Mouse (Mus musculus): ENCODE measurements at regions not wholly inside any gene's neighbourhood (a gene's known extent, or its start where the extent isn't known, plus 50 kb on each side); places are given as distances from the start of the nearest gene placed in this dataset.

GRCm38 (mm10) chr13:60303561-60303960 lies 126.4 kb upstream of the Gas1 start:
- no peak for DNase-seq

DNA sequence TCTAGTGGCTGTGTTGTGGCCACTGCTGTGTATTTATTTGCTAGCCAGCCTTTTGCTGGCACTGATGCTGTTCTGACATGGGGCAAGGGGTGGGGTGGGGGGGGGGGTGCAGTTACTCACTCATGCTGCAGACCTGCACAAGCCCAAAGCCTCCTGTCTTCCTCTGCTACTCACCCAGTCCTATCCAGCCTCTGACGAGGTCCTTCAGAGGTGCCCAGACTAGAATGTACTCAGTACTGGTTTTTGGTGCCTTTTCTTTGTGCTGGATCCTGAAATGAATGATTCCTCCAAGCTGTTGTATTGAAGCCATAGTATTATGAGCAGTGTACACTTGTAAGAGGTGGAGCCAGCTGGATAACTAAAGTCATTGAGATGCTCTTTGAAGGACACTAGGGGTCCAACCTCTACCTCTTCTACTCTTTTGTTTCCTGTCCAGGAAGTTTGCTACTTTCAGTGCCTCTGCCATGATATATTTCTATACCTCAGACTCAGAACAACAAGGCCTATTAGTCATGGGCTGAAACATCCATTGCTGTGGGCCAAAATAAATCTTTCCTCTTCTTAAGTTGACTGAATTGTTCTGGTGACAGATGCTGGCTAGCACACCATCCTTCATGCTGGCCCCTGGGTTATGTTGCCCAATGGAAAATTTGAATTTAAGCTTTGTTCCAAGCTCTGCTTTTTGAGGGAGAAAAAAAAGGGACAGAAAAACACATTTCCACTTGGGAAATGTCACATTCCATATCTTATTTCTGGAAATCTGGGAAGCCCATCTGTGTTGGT lies 128.1 kb upstream of the Gas1 start:
- DNase-seq: no peak

GRCm38 (mm10) chr13:60308062-60308801 lies 131.1 kb upstream of the Gas1 start:
- DNase-seq: no peak

GRCm38 (mm10) chr13:60309482-60309881 lies 132.3 kb upstream of the Gas1 start:
- DNase-seq: no peak

- no peak for DNase-seq
Measured at GRCm38 (mm10) chr13:60309926-60310325, 132.8 kb upstream of the Gas1 start.

- no peak for DNase-seq
Measured at GRCm38 (mm10) chr13:60312397-60313085, 135.4 kb upstream of the Gas1 start.

DNA sequence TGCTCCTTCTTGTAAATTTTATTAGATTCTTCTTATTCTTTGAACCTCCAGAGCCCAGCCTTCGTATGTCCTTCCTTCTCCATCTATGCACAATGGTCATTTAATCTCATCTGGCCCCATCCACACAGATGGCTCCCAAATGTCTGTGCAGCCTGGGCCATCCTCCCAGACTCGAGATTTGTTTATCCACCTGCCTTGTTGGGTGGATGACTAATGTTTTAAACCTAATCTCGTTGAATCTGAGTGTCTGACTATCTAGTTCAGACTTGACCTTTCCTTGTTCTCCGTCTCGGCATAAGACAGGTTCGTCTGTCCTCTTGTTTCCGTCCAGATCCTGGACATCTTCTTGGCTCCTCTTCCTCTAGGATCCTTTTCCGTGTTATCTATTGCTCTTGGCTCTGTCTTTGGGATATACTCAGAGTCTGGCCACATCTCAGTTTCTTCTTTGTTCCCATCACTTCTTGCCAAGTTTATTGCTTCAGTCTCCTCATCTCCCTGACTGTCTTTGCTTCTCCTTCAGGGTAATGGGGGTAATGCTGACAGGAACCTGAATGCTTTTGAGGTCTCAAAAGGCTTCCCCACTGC lies 141.4 kb upstream of the Gas1 start:
- no peak for DNase-seq

DNA sequence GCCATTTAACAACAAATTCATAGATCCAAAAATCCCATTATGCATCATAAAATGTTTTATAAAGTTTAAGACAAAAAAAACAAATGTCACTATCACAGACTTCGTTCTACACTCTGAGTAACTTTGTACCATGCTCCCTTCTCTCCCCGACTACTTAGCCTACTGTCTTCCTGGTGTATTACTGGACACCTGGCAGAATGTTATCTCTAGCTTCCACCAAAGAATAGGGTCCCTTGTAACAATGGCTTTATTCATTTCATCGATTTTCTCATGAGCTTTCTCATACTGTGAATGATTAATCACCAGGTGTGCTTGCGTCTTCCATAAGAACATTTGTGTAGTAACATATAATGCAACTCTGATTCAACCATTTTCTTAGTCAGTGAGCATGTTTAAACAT lies 142.1 kb upstream of the Gas1 start:
- no peak for DNase-seq

- no peak for DNase-seq
Measured at GRCm38 (mm10) chr13:60319861-60320602, 142.9 kb upstream of the Gas1 start.

DNA sequence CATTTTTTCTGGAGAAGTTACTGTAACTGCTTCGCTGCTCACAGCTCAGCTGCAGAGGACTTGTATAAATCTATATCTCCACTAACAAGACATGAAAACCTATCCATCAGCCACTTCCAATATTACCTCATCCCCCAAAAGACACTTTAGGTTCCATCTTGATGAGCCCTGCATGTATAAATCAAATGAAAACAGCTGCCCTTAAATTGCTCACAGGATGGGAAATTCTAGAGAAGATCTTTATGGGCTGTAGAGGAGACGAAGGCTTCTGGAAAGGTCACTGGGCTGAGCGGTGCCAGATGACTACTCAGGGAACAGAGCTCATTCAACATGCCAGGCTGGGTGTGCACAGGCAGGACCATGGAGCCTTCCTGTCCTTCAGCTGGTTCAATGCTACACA lies 145.4 kb upstream of the Gas1 start:
- no peak for DNase-seq

GRCm38 (mm10) chr13:60330475-60331258 lies 153.5 kb upstream of the Gas1 start:
- DNase-seq: no peak

- no peak for DNase-seq
Measured at GRCm38 (mm10) chr13:60336196-60336595, 159.0 kb upstream of the Gas1 start.

- DNase-seq: peak; percentile 8
Measured at GRCm38 (mm10) chr13:60337383-60337782, 160.2 kb upstream of the Gas1 start.

- no peak for DNase-seq
Measured at GRCm38 (mm10) chr13:60338107-60338506, 160.9 kb upstream of the Gas1 start.

DNA sequence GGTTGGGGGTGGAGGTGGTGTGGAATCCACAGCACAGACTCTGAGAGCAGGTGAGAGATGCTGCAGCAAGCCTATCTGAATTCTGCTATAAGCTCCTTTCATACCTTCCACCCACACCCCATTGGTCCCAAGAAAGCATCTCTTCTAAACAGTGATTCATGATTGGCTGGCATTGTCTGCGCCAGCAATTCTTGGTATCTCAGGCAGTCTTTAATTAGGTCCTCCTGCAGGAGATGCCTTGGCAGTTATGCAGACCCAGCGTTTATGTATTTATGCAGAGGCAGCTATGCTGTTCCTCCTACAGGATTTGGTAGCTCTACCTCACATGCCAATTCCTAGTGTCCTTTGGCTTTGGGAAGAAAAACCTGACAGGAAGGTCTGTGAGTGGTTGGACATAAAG lies 162.9 kb upstream of the Gas1 start:
- DNase-seq: no peak

- no peak for DNase-seq
Measured at GRCm38 (mm10) chr13:60347881-60348280, 170.7 kb upstream of the Gas1 start.

DNA sequence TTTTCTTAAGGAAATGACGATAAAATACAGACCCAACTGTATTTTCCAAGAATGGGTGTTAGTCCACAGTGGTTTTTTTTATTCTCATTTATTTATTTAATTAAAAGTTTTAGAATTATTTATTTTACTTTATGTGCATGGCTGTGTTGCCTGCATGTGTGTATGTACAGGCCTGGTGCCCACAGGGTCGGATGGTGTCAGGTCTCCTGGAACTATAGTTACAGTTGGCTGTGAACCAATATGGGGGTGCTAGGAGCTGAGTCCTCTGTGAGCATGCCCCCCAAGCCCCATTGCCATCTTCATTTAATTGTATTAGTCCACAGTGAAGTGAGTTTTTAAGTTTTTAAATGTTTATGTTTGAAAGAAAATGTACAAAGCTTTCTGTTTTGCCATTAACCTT lies 171.3 kb upstream of the Gas1 start:
- no peak for DNase-seq

GRCm38 (mm10) chr13:60355707-60356490 lies 178.7 kb upstream of the Gas1 start:
- no peak for DNase-seq

GRCm38 (mm10) chr13:60358408-60359060 lies 181.4 kb upstream of the Gas1 start:
- DNase-seq: no peak

Measured in cerebellum, adult 11-12 months (tissue).